Mouse (Mus musculus) myocyte (in vitro differentiated cells): ENCODE data around the gene Dlk2. TPM values are rescaled to one million over a fixed set of nuclear protein-coding genes. Genes with fewer than 3 reads are reported as not detected.
A peak's percentile ranks its signal among the peaks of the same experiment; 100 is the strongest.

Source experiments
- H3K27me3 ChIP-seq: one replicate; pipeline ENCODE4 v1.6.1; 2011; ENCODE audit not compliant: control insufficient read depth, insufficient read depth, insufficient read length
- H3K36me3 ChIP-seq: one replicate; pipeline ENCODE4 v1.6.1; 2011; ENCODE audit not compliant: control insufficient read depth, insufficient read depth
- H3K4me2 ChIP-seq: one replicate; pipeline ENCODE4 v1.6.1; 2011; ENCODE audit warnings: low read depth, control low read depth
- H3K4me3 ChIP-seq: one replicate; pipeline ENCODE4 v1.5.1; 2011; ENCODE audit warnings: mild to moderate bottlenecking, control low read depth, moderate library complexity
- H3K79me2 ChIP-seq: one replicate; pipeline ENCODE4 v1.6.1; 2011; ENCODE audit not compliant: control insufficient read depth, insufficient read depth
- H3ac ChIP-seq: one replicate; pipeline ENCODE4 v1.6.1; 2011; ENCODE audit not compliant: control insufficient read depth, insufficient read length
- CEBPB ChIP-seq: IDR thresholded peaks from 2 replicates; pipeline ENCODE4 v1.6.1; 2011; ENCODE audit warnings: mild to moderate bottlenecking, moderate library complexity; ENCODE audit not compliant: poor library complexity, insufficient read depth, severe bottlenecking
- E2F4 ChIP-seq: IDR thresholded peaks from one replicate; pipeline ENCODE4 v1.6.1; 2011; ENCODE audit warnings: mild to moderate bottlenecking, control low read depth, moderate library complexity; ENCODE audit not compliant: insufficient read depth
- MAX ChIP-seq: IDR thresholded peaks from one replicate; pipeline ENCODE4 v1.6.1; 2011; ENCODE audit warnings: low read depth, mild to moderate bottlenecking, control low read depth
- MYOD1 ChIP-seq, 3 experiments: IDR thresholded peaks; one replicate each; pipeline ENCODE4 v1.6.1; 2011; ENCODE audit warnings: control low read depth in 2 of 3, low read depth in 2 of 3, mild to moderate bottlenecking in 2 of 3, moderate library complexity in 1 of 3; ENCODE audit not compliant: insufficient read length in 2 of 3, control insufficient read depth in 1 of 3
- MYOG ChIP-seq, 3 experiments: IDR thresholded peaks; one replicate each; pipeline ENCODE4 v1.6.1; 2011; ENCODE audit warnings: control low read depth in 2 of 3, low read depth in 2 of 3, mild to moderate bottlenecking in 2 of 3; ENCODE audit not compliant: insufficient read length in 2 of 3, control insufficient read depth in 1 of 3, insufficient read depth in 1 of 3
- POLR2A ChIP-seq: IDR thresholded peaks from one replicate; pipeline ENCODE4 v1.6.1; 2011; ENCODE audit warnings: low read depth, mild to moderate bottlenecking, control low read depth, moderate library complexity; ENCODE audit not compliant: insufficient read length
- POLR2AphosphoS2 ChIP-seq: IDR thresholded peaks from one replicate; pipeline ENCODE4 v1.6.1; 2011; ENCODE audit warnings: low read depth, control low read depth; ENCODE audit not compliant: insufficient read length
- REST ChIP-seq: IDR thresholded peaks from one replicate; pipeline ENCODE4 v1.6.1; 2011; ENCODE audit warnings: mild to moderate bottlenecking, control low read depth, moderate library complexity; ENCODE audit not compliant: insufficient read depth, insufficient read length
- SRF ChIP-seq: IDR thresholded peaks from one replicate; pipeline ENCODE4 v1.6.1; 2011; ENCODE audit warnings: low read depth; ENCODE audit not compliant: control insufficient read depth, insufficient read length
- TCF12 ChIP-seq: IDR thresholded peaks from one replicate; pipeline ENCODE4 v1.6.1; 2011; ENCODE audit warnings: mild to moderate bottlenecking, control low read depth; ENCODE audit not compliant: poor library complexity, insufficient read depth, severe bottlenecking
- TCF3 ChIP-seq: IDR thresholded peaks from one replicate; pipeline ENCODE4 v1.6.1; 2011; ENCODE audit warnings: low read depth, control low read depth; ENCODE audit not compliant: insufficient read length
- USF1 ChIP-seq: IDR thresholded peaks from one replicate; pipeline ENCODE4 v1.6.1; 2011; ENCODE audit warnings: low read depth, mild to moderate bottlenecking, control low read depth, moderate library complexity
- polyA plus RNA-seq: library from polyadenylated mRNA; unstranded; fragments of >200 nt; fragmentation: generic; extraction: Trizol; gene quantifications from one replicate; pipeline ENCODE4 v1.2.1, GENCODE M21; 2012; ENCODE audit warnings: missing spikeins

Gene Dlk2
- polyA plus RNA-seq, 1 experiment = 1.8 TPM

GRCm38 (mm10) chr17:46278011-46278765 is 19.0 kb upstream of the Dlk2 start:
- no peak overlapping the region for H3ac ChIP-seq
- peaks cover 60% of the 10 kb centered on the region for H3K79me2 ChIP-seq
- TF ChIP-seq MYOG (IDR thresholded peaks at IDR 0.05; ENCODE audit: control insufficient read depth in 1 of 3, insufficient read depth in 1 of 3, insufficient read length in 2 of 3, low read depth in 2 of 3) = no peak
- TF ChIP-seq MAX = no peak
- TF ChIP-seq MYOD1 (IDR thresholded peaks at IDR 0.05; ENCODE audit: control insufficient read depth in 1 of 3, insufficient read length in 2 of 3, low read depth in 2 of 3) = no peak
- no peak for TF ChIP-seq TCF12
- no peak for TF ChIP-seq CEBPB
- no peak for TF ChIP-seq POLR2AphosphoS2
- TF ChIP-seq E2F4 = no peak
- H3K4me2 ChIP-seq = peak overlapping the region; percentile 49
- H3K36me3 ChIP-seq = peaks cover 7% of the 10 kb centered on the region
- H3K4me3 ChIP-seq = no peak overlapping the region
- no peaks in the 10 kb centered on the region for H3K27me3 ChIP-seq

DNA sequence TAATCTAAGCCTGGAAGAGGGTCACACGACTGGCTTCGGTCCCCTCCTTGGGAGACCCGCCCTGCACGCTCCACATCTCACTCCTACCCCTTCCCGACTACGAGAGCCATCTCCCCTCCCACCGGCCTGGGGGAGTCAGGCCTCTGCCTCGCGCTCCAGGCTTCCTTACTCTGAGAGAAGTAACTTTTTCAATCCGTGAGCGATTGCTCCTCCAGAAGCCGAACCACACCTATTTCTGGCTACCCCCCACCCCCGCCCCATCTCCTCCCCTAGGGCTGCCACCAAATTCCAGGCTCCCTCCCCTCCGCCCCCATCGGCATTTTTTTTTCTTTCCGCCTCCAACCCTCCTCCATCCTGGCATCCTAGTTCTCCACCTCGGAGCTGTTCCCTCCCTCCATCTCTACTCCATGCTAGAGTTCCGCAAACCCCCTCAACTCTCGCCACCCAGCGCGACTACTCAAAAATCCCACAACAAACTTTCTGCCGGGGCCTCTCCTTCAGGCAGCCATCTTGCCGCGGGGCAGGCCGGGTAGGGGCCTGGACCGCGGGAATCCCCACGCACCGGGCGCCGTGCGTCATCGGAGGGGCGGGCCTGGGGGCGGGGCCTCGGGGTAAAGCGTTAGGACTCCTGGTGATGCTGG is 14.6 kb upstream of the Dlk2 start, which contains the start of gene Tjap1:
TSS of gene Tjap1 (minus strand) at position 544 of the 641 bp plus-strand sequence.
- peaks cover 7% of the 10 kb centered on the region for H3K36me3 ChIP-seq
- H3K4me2 ChIP-seq = peak within 1 kb of the TSS; percentile 91
- H3K27me3 ChIP-seq = no peaks in the 10 kb centered on the region
- H3ac ChIP-seq = peak within 1 kb of the TSS; percentile 25
- TF ChIP-seq E2F4 = peak; percentile 53
- TF ChIP-seq USF1 = no peak
- TF ChIP-seq POLR2A = peak; percentile 13
- TF ChIP-seq POLR2AphosphoS2 = no peak
- TF ChIP-seq MYOG (IDR thresholded peaks at IDR 0.05; ENCODE audit: control insufficient read depth in 1 of 3, insufficient read depth in 1 of 3, insufficient read length in 2 of 3, low read depth in 2 of 3) = no peak
- TF ChIP-seq MYOD1 (IDR thresholded peaks at IDR 0.05; ENCODE audit: control insufficient read depth in 1 of 3, insufficient read length in 2 of 3, low read depth in 2 of 3) = no peak
- no peak for TF ChIP-seq SRF
- peaks cover 38% of the 10 kb centered on the region for H3K79me2 ChIP-seq
- H3K4me3 ChIP-seq = peak within 1 kb of the TSS; percentile 88

- Histone ChIP-seq H3K4me3 (peak overlapping the region; percentile 88), H3K36me3 (peaks cover 7% of the 10 kb centered on the region), H3K79me2 (peaks cover 38% of the 10 kb centered on the region), H3ac (no peak overlapping the region), H3K27me3 (no peaks in the 10 kb centered on the region), H3K4me2 (peak overlapping the region; percentile 77)
- TF ChIP-seq MYOG (IDR thresholded peaks at IDR 0.05; ENCODE audit: control insufficient read depth in 1 of 3, insufficient read depth in 1 of 3, insufficient read length in 2 of 3, low read depth in 2 of 3) = no peak
- no peak for TF ChIP-seq POLR2AphosphoS2
- no peak for TF ChIP-seq CEBPB
- TF ChIP-seq POLR2A = no peak
- no peak for TF ChIP-seq TCF12
- no peak for TF ChIP-seq USF1
- TF ChIP-seq REST = no peak
- no peak for TF ChIP-seq MYOD1 (IDR thresholded peaks at IDR 0.05; ENCODE audit: control insufficient read depth in 1 of 3, insufficient read length in 2 of 3, low read depth in 2 of 3)
- no peak for TF ChIP-seq MAX
- no peak for TF ChIP-seq TCF3
- no peak for TF ChIP-seq SRF
- TF ChIP-seq E2F4 = no peak
These were observed 14.1 kb upstream of the Dlk2 start for GRCm38 (mm10) chr17:46283140-46283539.

GRCm38 (mm10) chr17:46283911-46284310 is 13.3 kb upstream of the Dlk2 start:
- H3K27me3 ChIP-seq = no peaks in the 10 kb centered on the region
- no peak overlapping the region for H3K4me3 ChIP-seq
- H3ac ChIP-seq = no peak overlapping the region
- peaks cover 36% of the 10 kb centered on the region for H3K79me2 ChIP-seq
- H3K36me3 ChIP-seq = peaks cover 2% of the 10 kb centered on the region
- no peak overlapping the region for H3K4me2 ChIP-seq
- TF ChIP-seq USF1 (no peak), CEBPB (no peak), MYOG (IDR thresholded peaks at IDR 0.05; ENCODE audit: control insufficient read depth in 1 of 3, insufficient read depth in 1 of 3, insufficient read length in 2 of 3, low read depth in 2 of 3) (peak; percentile 8 to 93 (median 42)), MYOD1 (IDR thresholded peaks at IDR 0.05; ENCODE audit: control insufficient read depth in 1 of 3, insufficient read length in 2 of 3, low read depth in 2 of 3) (peak; percentile 35 to 89 (median 87)), TCF3 (peak; percentile 52), TCF12 (peak; percentile 52), SRF (no peak), REST (no peak), MAX (no peak), E2F4 (no peak), POLR2AphosphoS2 (no peak), POLR2A (no peak)

DNA sequence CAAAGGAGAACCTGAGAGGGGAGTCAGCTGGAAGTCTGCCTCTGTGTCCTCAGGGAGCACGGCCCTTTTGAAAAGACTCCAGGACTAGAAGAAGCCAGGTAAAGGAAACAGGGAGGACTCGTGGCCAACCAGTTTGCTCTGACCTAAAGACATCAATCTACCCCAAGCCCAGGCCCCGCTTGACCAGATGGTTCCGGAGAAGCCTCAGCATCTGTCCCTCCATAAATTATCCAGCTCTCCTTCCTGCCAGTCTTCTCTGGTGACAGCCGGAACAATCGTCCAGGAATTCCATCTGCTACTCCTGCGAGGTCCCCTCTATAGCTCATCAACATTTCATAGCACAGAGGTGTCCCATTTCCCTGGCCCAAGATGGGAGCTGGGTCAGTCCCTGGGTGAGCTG is 12.6 kb upstream of the Dlk2 start:
- Histone ChIP-seq H3K36me3 (no peaks in the 10 kb centered on the region), H3K79me2 (peaks cover 31% of the 10 kb centered on the region), H3K27me3 (no peaks in the 10 kb centered on the region), H3ac (no peak overlapping the region), H3K4me3 (no peak overlapping the region), H3K4me2 (peak overlapping the region; percentile 30)
- TF ChIP-seq MYOG (IDR thresholded peaks at IDR 0.05; ENCODE audit: control insufficient read depth in 1 of 3, insufficient read depth in 1 of 3, insufficient read length in 2 of 3, low read depth in 2 of 3) (peak in 2 of 3 experiments; percentile 60 to 75), TCF12 (peak; percentile 6), MYOD1 (IDR thresholded peaks at IDR 0.05; ENCODE audit: control insufficient read depth in 1 of 3, insufficient read length in 2 of 3, low read depth in 2 of 3) (peak; percentile 72 to 94 (median 85)), POLR2A (no peak)
